Mouse (Mus musculus) heart, postnatal 10 days (tissue): ENCODE measurements around the gene Gpr61. TPM values are rescaled to one million over a fixed set of nuclear protein-coding genes. Genes with fewer than 3 reads are reported as not detected.
A peak's percentile ranks its signal among the peaks of the same experiment; 100 is the strongest.

Experiments used
- DNase-seq, 2 experiments: peaks; one replicate each; pipeline ENCODE4 v3.0.0; 2021
- intact Hi-C: fragments of 180-260 bp; cut with DNase I; formaldehyde crosslinking; loops from one replicate; pipeline ENCODE4 v1.15.1; 2025
- total RNA-seq, 2 experiments: library from RNA; stranded (reverse); gene quantifications; 2 replicates each; pipeline ENCODE4 v1.2.3; 2021

The Gpr61 gene
- not detected for total RNA-seq

- peak in 1 of 2 experiments; percentile 13 for DNase-seq
- intact Hi-C loops, result no loop called here
These were observed at the start of gene Gpr61 for GRCm38 (mm10) chr3:108154656-108155055. Gpr61 (minus strand) TSS chr3:108154882.

GRCm38 (mm10) chr3:108204470-108204869 is 49.8 kb upstream of the Gpr61 start:
- intact Hi-C loops, result loop anchor here (1.0 kb wide), 1 partner anchor 40 kb away; no protein-coding TSS in a partner anchor
- no peak for DNase-seq

- intact Hi-C loops, result loop anchor here (1.0 kb wide), 1 partner anchor 39 kb away; no protein-coding TSS in a partner anchor
- DNase-seq, result peak; percentile 82 to 91
These were observed 49.1 kb upstream of the Gpr61 start for GRCm38 (mm10) chr3:108203621-108204325.

- no peak for DNase-seq
- intact Hi-C loops, result no loop called here
These were observed 48.5 kb upstream of the Gpr61 start for GRCm38 (mm10) chr3:108203212-108203611.

GRCm38 (mm10) chr3:108202506-108202905 is 47.8 kb upstream of the Gpr61 start:
- intact Hi-C loops, result no loop called here
- no peak for DNase-seq

GRCm38 (mm10) chr3:108200329-108201323 is 45.9 kb upstream of the Gpr61 start, which contains the start of gene Cyb561d1:
Cyb561d1 (minus strand) TSS chr3:108201212.
- peak; percentile 95 for DNase-seq
- intact Hi-C loops, result no loop called here

GRCm38 (mm10) chr3:108199231-108199630 is 44.5 kb upstream of the Gpr61 start:
- intact Hi-C loops, result no loop called here
- DNase-seq, result no peak

- intact Hi-C loops, result no loop called here
- DNase-seq, result peak in 1 of 2 experiments; percentile 47
These were observed 42.4 kb upstream of the Gpr61 start for GRCm38 (mm10) chr3:108197066-108197497.

GRCm38 (mm10) chr3:108195941-108196590 is 41.4 kb upstream of the Gpr61 start:
- intact Hi-C loops, result no loop called here
- DNase-seq, result no peak

GRCm38 (mm10) chr3:108195287-108195686 is 40.6 kb upstream of the Gpr61 start:
- DNase-seq, result no peak
- intact Hi-C loops, result no loop called here

- intact Hi-C loops, result no loop called here
- no peak for DNase-seq
These were observed 39.0 kb upstream of the Gpr61 start for GRCm38 (mm10) chr3:108193686-108194085.

- DNase-seq, result no peak
- intact Hi-C loops, result no loop called here
These were observed 35.2 kb upstream of the Gpr61 start for GRCm38 (mm10) chr3:108189897-108190296.

- intact Hi-C loops, result no loop called here
- no peak for DNase-seq
These were observed 34.2 kb upstream of the Gpr61 start for GRCm38 (mm10) chr3:108188716-108189490.

- intact Hi-C loops, result no loop called here
- DNase-seq, result no peak
These were observed 32.6 kb upstream of the Gpr61 start for GRCm38 (mm10) chr3:108187111-108187795.

GRCm38 (mm10) chr3:108186098-108187047 is 31.7 kb upstream of the Gpr61 start, which contains the start of gene Amigo1:
Amigo1 (plus strand) TSS chr3:108186335.
- DNase-seq, result peak; percentile 54 to 58
- intact Hi-C loops, result no loop called here

- intact Hi-C loops, result no loop called here
- DNase-seq, result no peak
These were observed 30.9 kb upstream of the Gpr61 start for GRCm38 (mm10) chr3:108185460-108186097.

GRCm38 (mm10) chr3:108184742-108185141 is 30.1 kb upstream of the Gpr61 start:
- DNase-seq, result no peak
- intact Hi-C loops, result no loop called here

- no peak for DNase-seq
- intact Hi-C loops, result no loop called here
These were observed 25.8 kb upstream of the Gpr61 start for GRCm38 (mm10) chr3:108180514-108180913.
